Mouse (Mus musculus): ENCODE data around the gene Crb2. TPM values are rescaled to one million over a fixed set of nuclear protein-coding genes. Genes with fewer than 3 reads are reported as not detected.

The Crb2 gene
- total RNA-seq, 1 experiment from 2014 or later = not detected

DNA sequence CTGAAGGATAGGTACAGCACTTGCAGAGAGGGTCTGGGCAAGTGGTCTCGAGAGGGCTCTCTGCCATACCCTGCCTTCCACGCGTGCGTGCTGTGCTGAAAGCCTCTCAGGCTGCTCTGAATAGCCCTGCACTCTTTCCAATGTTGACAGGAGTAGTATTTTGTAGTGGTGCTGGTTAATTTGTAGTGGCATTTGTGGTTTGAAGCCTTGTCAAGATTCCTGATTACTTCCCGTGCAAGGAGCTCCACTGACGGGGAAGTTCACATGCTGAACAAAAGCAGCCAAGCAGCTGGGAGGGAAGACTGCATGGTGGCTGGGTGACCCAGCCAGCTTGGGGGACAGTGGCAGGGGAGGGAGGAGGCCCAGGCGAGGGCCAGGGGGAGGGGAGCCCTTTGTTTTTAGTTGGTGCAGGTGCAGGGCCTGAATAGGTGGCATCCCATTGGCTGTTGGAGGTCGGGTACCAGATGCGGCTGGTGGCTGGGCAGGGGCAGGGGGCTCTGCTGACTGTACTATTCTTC is 53.8 kb downstream of the Crb2 start:
- 0 out of 4 replicates have a peak, but pooled peaks have one; percentile 12 to 36 for ATAC-seq (replicated peaks in 1 of 2; ENCODE audit: insufficient read depth in 1 of 2, low FRiP score in 2 of 2, low TSS enrichment in 1 of 2, low read depth in 1 of 2, poor library complexity in 2 of 2, severe bottlenecking in 2 of 2)

DNA sequence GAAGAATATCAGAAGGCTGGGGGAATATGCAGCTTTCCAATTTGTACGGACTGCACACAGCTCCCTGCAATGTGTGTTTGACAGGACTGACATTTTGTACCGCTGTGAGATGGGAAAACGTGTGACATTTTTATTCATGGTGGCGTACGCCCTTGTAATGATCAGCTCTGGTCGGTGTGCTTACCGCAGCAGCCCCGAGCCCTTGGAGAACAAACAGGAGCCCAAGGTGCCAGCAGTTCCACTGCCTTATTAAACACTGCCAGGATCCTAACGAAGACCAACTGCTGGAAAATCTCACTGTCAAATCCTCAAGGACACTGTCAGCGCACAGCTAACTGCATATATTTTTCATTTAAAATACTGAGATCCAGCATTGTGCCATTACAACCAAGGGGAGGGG is 56.2 kb downstream of the Crb2 start:
- no peak for ATAC-seq (replicated peaks in 1 of 2; ENCODE audit: insufficient read depth in 1 of 2, low FRiP score in 2 of 2, low TSS enrichment in 1 of 2, low read depth in 1 of 2, poor library complexity in 2 of 2, severe bottlenecking in 2 of 2)

DNA sequence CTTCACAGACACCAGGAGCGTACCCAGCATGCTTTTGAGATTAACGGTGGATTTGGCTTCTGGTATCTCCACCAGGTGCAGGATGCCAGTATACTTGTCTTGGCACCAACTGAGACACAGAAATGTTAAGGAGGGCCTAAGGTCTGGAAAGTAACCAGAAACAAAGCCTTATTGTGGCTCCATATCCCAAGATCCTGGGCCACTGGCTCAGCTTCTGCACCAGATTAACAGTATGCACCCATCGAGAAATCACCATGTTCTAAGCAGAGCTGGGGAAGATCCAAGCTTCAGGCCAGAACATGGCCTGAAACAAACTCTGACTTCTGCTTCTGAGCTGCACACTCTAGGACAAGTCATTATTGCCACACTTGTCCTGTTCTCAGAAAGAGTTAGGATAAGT is 60.9 kb downstream of the Crb2 start:
- no peak for ATAC-seq (replicated peaks in 1 of 2; ENCODE audit: insufficient read depth in 1 of 2, low FRiP score in 2 of 2, low TSS enrichment in 1 of 2, low read depth in 1 of 2, poor library complexity in 2 of 2, severe bottlenecking in 2 of 2)

DNA sequence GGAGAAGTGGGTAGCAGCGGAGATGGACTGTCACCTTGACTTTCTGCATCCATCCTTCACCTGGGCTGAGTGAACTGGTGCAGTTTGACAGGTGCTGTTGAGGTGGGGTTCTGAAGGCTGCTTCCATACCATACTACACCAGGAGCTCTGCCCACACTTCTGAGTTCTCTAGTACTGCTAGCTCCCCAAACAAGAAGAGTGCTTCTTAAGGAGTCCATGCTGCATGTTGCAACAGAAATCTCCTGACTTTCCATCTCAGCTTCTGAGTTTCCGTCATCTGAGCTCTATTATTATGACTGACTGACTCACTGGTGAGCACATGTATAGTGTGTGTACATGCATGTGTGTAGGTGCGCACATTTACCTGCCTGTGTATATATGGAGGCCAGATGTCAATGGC is 61.5 kb downstream of the Crb2 start:
- no peak for ATAC-seq (replicated peaks in 1 of 2; ENCODE audit: insufficient read depth in 1 of 2, low FRiP score in 2 of 2, low TSS enrichment in 1 of 2, low read depth in 1 of 2, poor library complexity in 2 of 2, severe bottlenecking in 2 of 2)

DNA sequence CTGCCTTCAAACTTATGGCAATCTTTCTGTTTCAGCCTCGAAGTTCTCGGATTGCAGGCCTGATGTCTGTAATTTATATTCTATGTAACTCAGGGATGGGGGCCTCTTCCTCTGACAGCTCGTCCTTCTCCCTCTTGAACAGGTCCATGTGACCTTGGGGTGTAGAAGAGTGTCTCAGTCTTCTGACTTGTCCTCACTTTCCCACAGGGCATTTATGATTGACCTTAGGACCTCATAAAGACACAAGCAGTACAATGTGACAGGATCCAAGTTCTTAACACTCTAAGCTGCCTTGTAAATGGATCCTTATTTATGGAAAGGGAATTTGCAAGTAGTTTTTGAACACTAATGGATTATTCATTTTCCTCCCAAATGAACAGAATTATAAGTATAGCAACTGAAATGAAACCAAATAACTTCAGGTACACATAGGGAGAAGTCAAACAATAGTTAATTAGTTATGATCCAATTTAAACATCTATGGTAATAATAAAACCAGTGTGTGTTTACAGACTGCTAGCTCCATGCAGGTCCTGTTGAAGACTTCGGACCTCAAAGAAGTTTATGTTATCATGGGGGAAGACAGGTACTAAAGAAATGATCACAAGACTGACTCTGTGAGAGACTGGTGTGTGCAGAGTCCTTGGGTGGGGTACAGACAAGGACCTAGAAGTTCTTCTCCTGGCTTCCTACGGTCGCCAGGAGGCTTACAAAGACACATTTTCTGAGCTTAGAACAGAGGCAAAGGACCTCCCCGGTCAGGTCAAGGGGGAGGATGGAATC is 62.3 kb downstream of the Crb2 start:
- no peak for ATAC-seq (replicated peaks in 1 of 2; ENCODE audit: insufficient read depth in 1 of 2, low FRiP score in 2 of 2, low TSS enrichment in 1 of 2, low read depth in 1 of 2, poor library complexity in 2 of 2, severe bottlenecking in 2 of 2)

DNA sequence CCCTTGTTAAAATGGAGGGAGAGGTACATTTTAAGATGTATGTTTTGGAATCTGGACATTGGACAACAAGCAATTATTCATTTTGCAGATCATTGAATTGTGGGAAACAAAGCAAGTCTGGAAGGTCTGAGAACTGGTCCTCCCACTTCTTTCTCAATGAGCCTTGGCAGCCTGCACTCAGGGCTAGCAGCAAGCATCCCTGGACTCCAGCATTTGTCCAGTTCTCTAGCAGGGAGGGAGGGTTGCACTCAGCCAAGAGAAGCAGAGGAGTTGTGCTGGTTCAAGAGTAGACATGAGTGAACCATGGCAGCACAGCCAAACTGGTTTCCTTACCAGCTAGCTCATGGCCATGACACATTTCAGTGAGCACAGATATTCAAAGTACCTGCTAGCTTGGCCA is 63.9 kb downstream of the Crb2 start:
- no peak for ATAC-seq (replicated peaks in 1 of 2; ENCODE audit: insufficient read depth in 1 of 2, low FRiP score in 2 of 2, low TSS enrichment in 1 of 2, low read depth in 1 of 2, poor library complexity in 2 of 2, severe bottlenecking in 2 of 2)

DNA sequence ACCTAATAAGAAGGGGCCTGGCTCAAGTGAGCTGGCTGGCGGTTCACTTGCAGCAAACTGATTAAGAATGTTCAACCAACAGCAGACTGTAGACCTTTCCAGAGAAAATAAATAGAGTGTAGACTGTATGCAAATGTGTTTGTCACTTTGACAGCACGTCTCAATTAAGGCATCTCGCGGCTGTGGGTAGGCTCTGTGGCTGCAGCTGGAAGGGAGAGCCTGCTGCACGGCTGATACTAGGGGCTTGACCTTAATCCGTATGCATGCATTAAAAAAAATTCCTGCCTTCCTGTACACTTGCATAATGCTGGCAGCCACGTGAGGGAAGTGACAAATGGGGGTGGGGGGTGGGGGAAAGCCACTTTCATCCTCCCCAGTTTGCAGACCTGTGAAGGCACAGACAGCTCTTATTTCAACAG is 66.1 kb downstream of the Crb2 start:
- ATAC-seq (replicated peaks in 1 of 2; ENCODE audit: insufficient read depth in 1 of 2, low FRiP score in 2 of 2, low TSS enrichment in 1 of 2, low read depth in 1 of 2, poor library complexity in 2 of 2, severe bottlenecking in 2 of 2) = peak; percentile 46 to 57; a peak in 3 of 4 replicates

- peak; percentile 43 to 56; a peak in 3 of 4 replicates for ATAC-seq (replicated peaks in 1 of 2; ENCODE audit: insufficient read depth in 1 of 2, low FRiP score in 2 of 2, low TSS enrichment in 1 of 2, low read depth in 1 of 2, poor library complexity in 2 of 2, severe bottlenecking in 2 of 2)
These were observed 66.7 kb downstream of the Crb2 start for GRCm38 (mm10) chr2:37842719-37843118.

Other genes starting within 250 kb of the Crb2 start
- 68.2 and 72.4 TPM in 2 replicates for gene Strbp, start 72.4 kb upstream of the Crb2 start, total RNA-seq (2017)

All from hematopoietic stem cell, adult 5-6 weeks (primary cell).